Mouse (Mus musculus): ENCODE results near the gene Gm21083. TPM values are rescaled to one million over a fixed set of nuclear protein-coding genes. Genes with fewer than 3 reads are reported as not detected.
"Not testable (repeated sequence)": the region's sequence is repeated elsewhere in the genome, so short reads cannot be mapped to it uniquely, and the experiment has no call there.

Gene Gm21083
- total RNA-seq, 2 experiments from 2014 or later = not detected

DNA sequence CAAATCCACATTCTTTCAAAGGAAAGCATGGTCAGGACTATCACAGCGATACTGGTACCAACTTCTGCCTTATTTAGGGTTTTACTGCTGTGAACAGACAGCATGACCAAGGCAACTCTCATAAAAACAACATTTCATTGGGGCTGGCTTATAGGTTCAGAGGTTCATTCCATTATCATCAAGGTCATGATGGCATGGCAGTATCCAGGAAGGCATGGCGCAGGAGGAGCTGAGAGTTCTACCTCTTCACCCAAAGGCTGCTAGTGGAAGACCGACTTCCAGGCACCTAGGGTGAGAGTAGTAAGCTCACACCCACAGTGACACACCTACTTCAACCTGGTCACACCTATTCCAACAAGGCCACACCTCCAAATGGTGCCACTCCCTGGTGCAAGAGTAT is 39.1 kb downstream of the Gm21083 start:
- ATAC-seq (replicated peaks; ENCODE audit: poor library complexity, severe bottlenecking) = not testable (repeated sequence)

DNA sequence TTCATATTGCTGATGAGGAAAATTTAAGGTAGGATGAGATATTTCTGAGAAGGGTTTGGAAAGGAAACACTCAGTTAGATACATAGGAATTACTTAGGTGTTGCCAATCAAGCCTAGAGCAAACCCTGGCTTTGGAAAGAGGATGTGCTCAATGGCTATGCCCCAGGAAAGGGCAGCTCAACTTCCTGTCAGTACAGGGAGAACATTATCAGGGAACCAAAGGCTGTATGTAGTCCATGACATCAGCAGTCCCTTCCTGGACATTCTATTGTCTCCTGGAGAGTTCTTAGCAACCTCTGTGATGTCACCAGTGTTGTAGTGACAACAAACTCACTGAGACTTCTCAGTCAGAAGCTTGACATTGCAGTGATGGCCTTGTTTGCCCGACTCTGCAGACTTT is 41.6 kb downstream of the Gm21083 start, which contains the start of gene Speer4d:
Gene Speer4d, plus strand, starts transcription at position 301 of the 400 bp plus-strand sequence.
- not testable (repeated sequence) for ATAC-seq (replicated peaks; ENCODE audit: poor library complexity, severe bottlenecking)

DNA sequence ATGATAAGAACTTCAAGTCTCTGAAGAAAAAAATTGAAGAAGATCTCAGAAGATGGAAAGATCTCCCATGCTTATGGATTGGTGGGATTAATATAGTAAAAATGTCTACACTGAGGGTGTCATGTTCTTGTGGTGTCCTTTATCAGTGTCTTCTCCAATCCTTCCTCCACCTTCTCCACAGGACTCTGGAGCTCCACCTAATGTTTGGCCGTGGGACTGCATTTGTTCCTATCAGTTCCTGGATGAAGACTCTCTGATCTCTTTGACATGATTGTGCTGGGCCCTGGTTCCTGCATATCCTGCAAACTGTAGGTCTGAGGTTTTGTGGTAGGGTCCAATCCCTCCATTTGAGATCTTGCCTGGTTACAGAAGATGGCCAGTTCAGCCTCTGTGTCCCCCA is 51.0 kb downstream of the Gm21083 start:
- ATAC-seq (replicated peaks; ENCODE audit: poor library complexity, severe bottlenecking) = not testable (repeated sequence)

DNA sequence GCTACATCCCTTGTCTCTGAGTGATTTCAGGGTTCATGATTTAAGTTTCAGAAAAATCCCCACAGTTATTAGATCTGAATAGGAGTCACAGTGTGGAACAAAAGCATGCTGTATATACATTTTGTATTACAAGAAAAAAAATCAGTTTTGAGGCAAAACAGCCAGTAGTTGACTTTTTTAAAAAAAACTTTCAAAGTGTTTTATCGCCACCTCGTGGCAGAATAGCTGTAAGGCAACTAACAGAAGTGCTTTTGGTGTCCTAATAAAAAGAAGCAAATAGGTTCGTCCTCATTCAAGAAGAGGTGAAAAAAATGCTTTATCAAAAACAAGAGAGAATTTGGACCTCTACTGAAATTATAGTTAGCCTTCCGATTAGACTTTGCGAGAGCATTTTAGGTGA is 52.9 kb downstream of the Gm21083 start:
- not testable (repeated sequence) for ATAC-seq (replicated peaks; ENCODE audit: poor library complexity, severe bottlenecking)

Other genes with a start within 250 kb of the Gm21083 start
- not detected in 2 replicates for gene Gm21149, start 100.8 kb upstream of the Gm21083 start, total RNA-seq (2014; fragmentation: Nextera tagmentation)
- not detected in 2 replicates for gene Gm21149, start 100.8 kb upstream of the Gm21083 start, total RNA-seq (2017)
- gene Gm21190, start 48.1 kb upstream of the Gm21083 start, total RNA-seq (2014; fragmentation: Nextera tagmentation) = not detected in 2 replicates
- gene Gm21190, start 48.1 kb upstream of the Gm21083 start, total RNA-seq (2017) = not detected in 2 replicates
- not detected in 2 replicates for gene Speer4d, start 41.7 kb downstream of the Gm21083 start, total RNA-seq (2014; fragmentation: Nextera tagmentation)
- not detected in 2 replicates for gene Speer4d, start 41.7 kb downstream of the Gm21083 start, total RNA-seq (2017)
- not detected in 2 replicates for gene 4930572O03Rik, start 79.7 kb downstream of the Gm21083 start, total RNA-seq (2014; fragmentation: Nextera tagmentation)
- gene 4930572O03Rik, start 79.7 kb downstream of the Gm21083 start, total RNA-seq (2017) = not detected in 2 replicates
- not detected in 2 replicates for gene Speer4c, start 136.9 kb downstream of the Gm21083 start, total RNA-seq (2014; fragmentation: Nextera tagmentation)
- not detected in 2 replicates for gene Speer4c, start 136.9 kb downstream of the Gm21083 start, total RNA-seq (2017)

Data from granulocyte monocyte progenitor cell, adult 5-6 weeks (primary cell).